Mouse (Mus musculus): ENCODE measurements around the gene Pts. TPM values are rescaled to one million over a fixed set of nuclear protein-coding genes. Genes with fewer than 3 reads are reported as not detected.
A peak's percentile ranks its signal among the peaks of the same experiment; 100 is the strongest.

Gene Pts
- polyA plus RNA-seq, 1 experiment from 2014 or later, result 96.6 TPM

- no peaks in the 10 kb centered on the region for H3K9me3 ChIP-seq (ENCODE audit: low read length)
- no peak overlapping the region for H3K4me2 ChIP-seq (replicated peaks; ENCODE audit: low read depth, low read length)
- H3K9ac ChIP-seq (replicated peaks; ENCODE audit: low read length), result no peak overlapping the region
- no peaks in the 10 kb centered on the region for H3K36me3 ChIP-seq (ENCODE audit: insufficient read depth, low read length)
- no peaks in the 10 kb centered on the region for H3K4me1 ChIP-seq (ENCODE audit: insufficient read depth, low read length)
- H3K4me3 ChIP-seq (ENCODE audit: low read length), result no peak overlapping the region
- no peaks in the 10 kb centered on the region for H3K27me3 ChIP-seq (ENCODE audit: insufficient read depth, low read length)
- WGBS, result 77% methylated on average over 3 of the region's 3 CpGs
- no peak overlapping the region for H3K27ac ChIP-seq (ENCODE audit: low read length)
- ATAC-seq (ENCODE audit: low FRiP score, low TSS enrichment), result no peak
Measured at GRCm38 (mm10) chr9:50533791-50534190, 5.3 kb upstream of the Pts start.

- WGBS, result 80% methylated on average over 11 of the region's 11 CpGs
- H3K4me1 ChIP-seq (ENCODE audit: insufficient read depth, low read length), result no peaks in the 10 kb centered on the region
- H3K4me2 ChIP-seq (replicated peaks; ENCODE audit: low read depth, low read length), result no peak overlapping the region
- ATAC-seq (ENCODE audit: low FRiP score, low TSS enrichment), result no peak
- H3K9ac ChIP-seq (replicated peaks; ENCODE audit: low read length), result no peak overlapping the region
- H3K27ac ChIP-seq (ENCODE audit: low read length), result no peak overlapping the region
- no peaks in the 10 kb centered on the region for H3K27me3 ChIP-seq (ENCODE audit: insufficient read depth, low read length)
- no peak overlapping the region for H3K4me3 ChIP-seq (ENCODE audit: low read length)
- no peaks in the 10 kb centered on the region for H3K36me3 ChIP-seq (ENCODE audit: insufficient read depth, low read length)
- H3K9me3 ChIP-seq (ENCODE audit: low read length), result no peaks in the 10 kb centered on the region
Measured at GRCm38 (mm10) chr9:50533328-50533727, 4.8 kb upstream of the Pts start.

- Histone ChIP-seq H3K4me1 (ENCODE audit: insufficient read depth, low read length) (peaks cover 16% of the 10 kb centered on the region), H3K27me3 (ENCODE audit: insufficient read depth, low read length) (no peaks in the 10 kb centered on the region), H3K9ac (replicated peaks; ENCODE audit: low read length) (0 out of 2 replicates have a peak overlapping the region, but pooled peaks have one; percentile 8), H3K9me3 (ENCODE audit: low read length) (no peaks in the 10 kb centered on the region), H3K36me3 (ENCODE audit: insufficient read depth, low read length) (no peaks in the 10 kb centered on the region), H3K4me2 (replicated peaks; ENCODE audit: low read depth, low read length) (no peak overlapping the region), H3K4me3 (ENCODE audit: low read length) (no peak overlapping the region), H3K27ac (ENCODE audit: low read length) (no peak overlapping the region)
- ATAC-seq (ENCODE audit: low FRiP score, low TSS enrichment), result no peak
- 25% methylated on average over 2 of the region's 2 CpGs for WGBS
Measured at GRCm38 (mm10) chr9:50530890-50531289, 2.4 kb upstream of the Pts start.

- H3K4me2 ChIP-seq (replicated peaks; ENCODE audit: low read depth, low read length), result peak overlapping the region; percentile 63
- H3K4me3 ChIP-seq (ENCODE audit: low read length), result peak overlapping the region; percentile 77
- peak overlapping the region; percentile 76 for H3K9ac ChIP-seq (replicated peaks; ENCODE audit: low read length)
- no peak overlapping the region for H3K27ac ChIP-seq (ENCODE audit: low read length)
- no peaks in the 10 kb centered on the region for H3K9me3 ChIP-seq (ENCODE audit: low read length)
- no peaks in the 10 kb centered on the region for H3K27me3 ChIP-seq (ENCODE audit: insufficient read depth, low read length)
- ATAC-seq (ENCODE audit: low FRiP score, low TSS enrichment), result no peak; the same call in 1 of the 2 replicates
- H3K4me1 ChIP-seq (ENCODE audit: insufficient read depth, low read length), result peaks cover 16% of the 10 kb centered on the region
- H3K36me3 ChIP-seq (ENCODE audit: insufficient read depth, low read length), result peaks cover 3% of the 10 kb centered on the region; the same call in 1 of the 2 replicates
- 40% methylated on average over 7 of the region's 7 CpGs for WGBS
Measured at GRCm38 (mm10) chr9:50527860-50528259, 664 bp downstream of the Pts start.

- 69% methylated on average over 5 of the region's 5 CpGs for WGBS
Measured at GRCm38 (mm10) chr9:50525585-50525984, 2.9 kb downstream of the Pts start.

GRCm38 (mm10) chr9:50524936-50525335 lies 3.6 kb downstream of the Pts start:
- H3K4me3 ChIP-seq (ENCODE audit: low read length), result no peak overlapping the region
- no peak overlapping the region for H3K4me2 ChIP-seq (replicated peaks; ENCODE audit: low read depth, low read length)
- WGBS, result 89% methylated on average over 5 of the region's 5 CpGs
- H3K36me3 ChIP-seq (ENCODE audit: insufficient read depth, low read length), result peaks cover 3% of the 10 kb centered on the region; the same call in 1 of the 2 replicates
- no peak overlapping the region for H3K27ac ChIP-seq (ENCODE audit: low read length)
- H3K9me3 ChIP-seq (ENCODE audit: low read length), result no peaks in the 10 kb centered on the region
- ATAC-seq (ENCODE audit: low FRiP score, low TSS enrichment), result no peak
- H3K27me3 ChIP-seq (ENCODE audit: insufficient read depth, low read length), result no peaks in the 10 kb centered on the region
- peaks cover 16% of the 10 kb centered on the region for H3K4me1 ChIP-seq (ENCODE audit: insufficient read depth, low read length)
- no peak overlapping the region for H3K9ac ChIP-seq (replicated peaks; ENCODE audit: low read length)

More at GRCm38 (mm10) chr9:50525585-50525984, 2.9 kb downstream of the Pts start:
- Histone ChIP-seq H3K27me3 (ENCODE audit: insufficient read depth, low read length) (no peaks in the 10 kb centered on the region), H3K4me3 (ENCODE audit: low read length) (no peak overlapping the region), H3K4me1 (ENCODE audit: insufficient read depth, low read length) (peaks cover 16% of the 10 kb centered on the region), H3K9me3 (ENCODE audit: low read length) (no peaks in the 10 kb centered on the region), H3K27ac (ENCODE audit: low read length) (no peak overlapping the region), H3K36me3 (ENCODE audit: insufficient read depth, low read length) (peaks cover 3% of the 10 kb centered on the region; the same call in 1 of the 2 replicates), H3K4me2 (replicated peaks; ENCODE audit: low read depth, low read length) (no peak overlapping the region), H3K9ac (replicated peaks; ENCODE audit: low read length) (no peak overlapping the region)
- ATAC-seq (ENCODE audit: low FRiP score, low TSS enrichment), result no peak

- Histone ChIP-seq H3K4me2 (replicated peaks; ENCODE audit: low read depth, low read length) (no peak overlapping the region), H3K4me3 (ENCODE audit: low read length) (no peak overlapping the region), H3K9ac (replicated peaks; ENCODE audit: low read length) (no peak overlapping the region), H3K27me3 (ENCODE audit: insufficient read depth, low read length) (no peaks in the 10 kb centered on the region), H3K27ac (ENCODE audit: low read length) (no peak overlapping the region), H3K9me3 (ENCODE audit: low read length) (no peaks in the 10 kb centered on the region), H3K36me3 (ENCODE audit: insufficient read depth, low read length) (peaks cover 3% of the 10 kb centered on the region; the same call in 1 of the 2 replicates), H3K4me1 (ENCODE audit: insufficient read depth, low read length) (peaks cover 11% of the 10 kb centered on the region)
- no peak for ATAC-seq (ENCODE audit: low FRiP score, low TSS enrichment)
- 78% methylated on average over 5 of the region's 5 CpGs for WGBS
Measured at GRCm38 (mm10) chr9:50522574-50522973, 6.0 kb downstream of the Pts start.

GRCm38 (mm10) chr9:50521562-50521961 lies 7.0 kb downstream of the Pts start:
- WGBS, result 74% methylated on average over 2 of the region's 2 CpGs
- Histone ChIP-seq H3K27me3 (ENCODE audit: insufficient read depth, low read length) (no peaks in the 10 kb centered on the region), H3K9ac (replicated peaks; ENCODE audit: low read length) (no peak overlapping the region), H3K4me3 (ENCODE audit: low read length) (no peak overlapping the region), H3K36me3 (ENCODE audit: insufficient read depth, low read length) (peaks cover 3% of the 10 kb centered on the region; the same call in 1 of the 2 replicates), H3K27ac (ENCODE audit: low read length) (no peak overlapping the region), H3K4me1 (ENCODE audit: insufficient read depth, low read length) (0 out of 2 replicates have a peak, but pooled peaks cover under 1% of the 10 kb centered on the region), H3K4me2 (replicated peaks; ENCODE audit: low read depth, low read length) (no peak overlapping the region), H3K9me3 (ENCODE audit: low read length) (no peaks in the 10 kb centered on the region)
- no peak for ATAC-seq (ENCODE audit: low FRiP score, low TSS enrichment)

- Histone ChIP-seq H3K36me3 (ENCODE audit: insufficient read depth, low read length) (peaks cover 3% of the 10 kb centered on the region; the same call in 1 of the 2 replicates), H3K9me3 (ENCODE audit: low read length) (no peaks in the 10 kb centered on the region), H3K27me3 (ENCODE audit: insufficient read depth, low read length) (no peaks in the 10 kb centered on the region), H3K4me1 (ENCODE audit: insufficient read depth, low read length) (no peaks in the 10 kb centered on the region), H3K27ac (ENCODE audit: low read length) (no peak overlapping the region), H3K9ac (replicated peaks; ENCODE audit: low read length) (no peak overlapping the region), H3K4me2 (replicated peaks; ENCODE audit: low read depth, low read length) (no peak overlapping the region), H3K4me3 (ENCODE audit: low read length) (no peak overlapping the region)
- no peak for ATAC-seq (ENCODE audit: low FRiP score, low TSS enrichment)
- 88% methylated on average over 6 of the region's 6 CpGs for WGBS
Measured at GRCm38 (mm10) chr9:50520748-50521147, 7.8 kb downstream of the Pts start.

GRCm38 (mm10) chr9:50518781-50519180 lies 9.7 kb downstream of the Pts start:
- Histone ChIP-seq H3K9ac (replicated peaks; ENCODE audit: low read length) (no peak overlapping the region), H3K9me3 (ENCODE audit: low read length) (no peaks in the 10 kb centered on the region), H3K4me3 (ENCODE audit: low read length) (no peak overlapping the region), H3K27ac (ENCODE audit: low read length) (no peak overlapping the region), H3K4me2 (replicated peaks; ENCODE audit: low read depth, low read length) (no peak overlapping the region), H3K36me3 (ENCODE audit: insufficient read depth, low read length) (no peaks in the 10 kb centered on the region), H3K4me1 (ENCODE audit: insufficient read depth, low read length) (no peaks in the 10 kb centered on the region), H3K27me3 (ENCODE audit: insufficient read depth, low read length) (no peaks in the 10 kb centered on the region)
- ATAC-seq (ENCODE audit: low FRiP score, low TSS enrichment), result no peak
- WGBS, result 17% methylated on average over 2 of the region's 2 CpGs
